Mouse (Mus musculus): ENCODE measurements around the gene Arhgap42. TPM values are rescaled to one million over a fixed set of nuclear protein-coding genes. Genes with fewer than 3 reads are reported as not detected.

Arhgap42 gene
- polyA plus RNA-seq, 1 experiment from 2014 or later: 37.9 TPM

DNA sequence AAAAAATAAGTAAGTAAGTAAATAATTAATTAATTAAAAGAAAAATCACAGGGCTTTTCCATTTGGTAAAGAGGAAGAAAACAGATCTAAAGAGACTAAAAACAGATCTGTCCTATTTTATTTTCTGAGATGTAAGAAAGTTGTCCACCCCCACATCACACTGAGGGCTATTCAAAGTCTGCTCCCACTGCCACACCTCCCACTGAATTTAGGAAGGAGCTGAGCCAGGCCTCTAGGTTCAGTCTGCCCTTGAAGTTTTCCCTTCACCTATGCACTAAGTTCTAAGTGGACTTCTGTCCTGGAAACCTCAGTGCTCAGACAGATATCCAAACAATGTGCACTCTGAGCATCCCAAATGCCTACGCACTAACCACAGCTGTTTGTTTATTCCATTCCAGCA is 15.9 kb upstream of the Arhgap42 start:
- H3K4me1 ChIP-seq (ENCODE audit: insufficient read depth, low read depth, low read length): no peaks in the 10 kb centered on the region
- H3K4me2 ChIP-seq (replicated peaks; ENCODE audit: low read depth, low read length): no peak overlapping the region
- H3K4me3 ChIP-seq (ENCODE audit: low read depth, low read length): no peak overlapping the region
- peak; percentile 15 for DNase-seq (ENCODE audit: low spot score)
- WGBS: 55% methylated on average over 1 of the region's 1 CpGs
- no peak overlapping the region for H3K9ac ChIP-seq (replicated peaks; ENCODE audit: low read depth)
- no peak for ATAC-seq
- no peak for TF ChIP-seq EP300 (IDR thresholded peaks at IDR 0.05)
- TF ChIP-seq CTCF (IDR thresholded peaks at IDR 0.05): no peak
- H3K27me3 ChIP-seq (replicated peaks; ENCODE audit: insufficient read depth, low read length): no peaks in the 10 kb centered on the region
- no peaks in the 10 kb centered on the region for H3K9me3 ChIP-seq (ENCODE audit: low read length)
- H3K36me3 ChIP-seq (ENCODE audit: insufficient read depth, low read length): no peaks in the 10 kb centered on the region
- H3K27ac ChIP-seq (ENCODE audit: low read length): no peak overlapping the region

DNA sequence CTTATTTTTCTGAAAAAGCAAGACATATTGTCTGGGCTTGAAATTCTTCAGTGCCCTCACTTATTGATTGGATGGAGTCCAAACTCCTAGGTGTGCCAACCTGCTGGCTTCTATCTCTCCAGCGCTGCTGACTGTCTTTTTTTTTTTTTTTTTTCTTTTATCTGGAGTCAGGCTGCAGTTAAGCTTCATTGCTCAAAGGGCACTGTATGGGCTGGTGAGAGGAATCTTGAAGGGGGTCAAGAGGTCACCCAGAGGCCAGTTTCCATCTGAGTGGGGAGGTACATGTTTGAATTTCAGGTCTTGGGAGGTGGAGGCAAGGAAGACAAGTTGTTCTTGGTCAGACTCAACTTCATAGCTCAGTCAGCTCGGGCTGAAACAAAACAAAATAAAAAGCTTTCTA is 9.6 kb upstream of the Arhgap42 start:
- no peak overlapping the region for H3K4me2 ChIP-seq (replicated peaks; ENCODE audit: low read depth, low read length)
- no peak for TF ChIP-seq CTCF (IDR thresholded peaks at IDR 0.05)
- TF ChIP-seq EP300 (IDR thresholded peaks at IDR 0.05): no peak
- no peak overlapping the region for H3K9ac ChIP-seq (replicated peaks; ENCODE audit: low read depth)
- WGBS: 29% methylated on average over 2 of the region's 2 CpGs
- DNase-seq (ENCODE audit: low spot score) (no peak), ATAC-seq (no peak)
- H3K9me3 ChIP-seq (ENCODE audit: low read length): no peaks in the 10 kb centered on the region
- H3K27me3 ChIP-seq (replicated peaks; ENCODE audit: insufficient read depth, low read length): no peaks in the 10 kb centered on the region
- H3K4me3 ChIP-seq (ENCODE audit: low read depth, low read length): no peak overlapping the region
- no peaks in the 10 kb centered on the region for H3K4me1 ChIP-seq (ENCODE audit: insufficient read depth, low read depth, low read length)
- H3K27ac ChIP-seq (ENCODE audit: low read length): no peak overlapping the region
- H3K36me3 ChIP-seq (ENCODE audit: insufficient read depth, low read length): no peaks in the 10 kb centered on the region

GRCm38 (mm10) chr9:9245994-9246393 is 7.1 kb upstream of the Arhgap42 start:
- no peak overlapping the region for H3K9ac ChIP-seq (replicated peaks; ENCODE audit: low read depth)
- no peak for DNase-seq (ENCODE audit: low spot score)
- no peak overlapping the region for H3K27ac ChIP-seq (ENCODE audit: low read length)
- no peaks in the 10 kb centered on the region for H3K36me3 ChIP-seq (ENCODE audit: insufficient read depth, low read length)
- no peak overlapping the region for H3K4me2 ChIP-seq (replicated peaks; ENCODE audit: low read depth, low read length)
- H3K9me3 ChIP-seq (ENCODE audit: low read length): no peaks in the 10 kb centered on the region
- no peaks in the 10 kb centered on the region for H3K27me3 ChIP-seq (replicated peaks; ENCODE audit: insufficient read depth, low read length)
- H3K4me3 ChIP-seq (ENCODE audit: low read depth, low read length): no peak overlapping the region
- ATAC-seq: no peak
- TF ChIP-seq CTCF (IDR thresholded peaks at IDR 0.05) (no peak), EP300 (IDR thresholded peaks at IDR 0.05) (no peak)
- no peaks in the 10 kb centered on the region for H3K4me1 ChIP-seq (ENCODE audit: insufficient read depth, low read depth, low read length)

GRCm38 (mm10) chr9:9243834-9244233 is 4.9 kb upstream of the Arhgap42 start:
- no peaks in the 10 kb centered on the region for H3K9me3 ChIP-seq (ENCODE audit: low read length)
- ATAC-seq (no peak), DNase-seq (ENCODE audit: low spot score) (no peak)
- no peak overlapping the region for H3K4me3 ChIP-seq (ENCODE audit: low read depth, low read length)
- H3K27ac ChIP-seq (ENCODE audit: low read length): no peak overlapping the region
- no peak overlapping the region for H3K4me2 ChIP-seq (replicated peaks; ENCODE audit: low read depth, low read length)
- H3K36me3 ChIP-seq (ENCODE audit: insufficient read depth, low read length): no peaks in the 10 kb centered on the region
- TF ChIP-seq CTCF (IDR thresholded peaks at IDR 0.05) (no peak), EP300 (IDR thresholded peaks at IDR 0.05) (no peak)
- 64% methylated on average over 3 of the region's 4 CpGs for WGBS
- H3K27me3 ChIP-seq (replicated peaks; ENCODE audit: insufficient read depth, low read length): no peaks in the 10 kb centered on the region
- H3K9ac ChIP-seq (replicated peaks; ENCODE audit: low read depth): no peak overlapping the region
- no peaks in the 10 kb centered on the region for H3K4me1 ChIP-seq (ENCODE audit: insufficient read depth, low read depth, low read length)

GRCm38 (mm10) chr9:9241202-9241795 is 2.4 kb upstream of the Arhgap42 start:
- no peak overlapping the region for H3K27ac ChIP-seq (ENCODE audit: low read length)

GRCm38 (mm10) chr9:9237511-9237910 is 1.4 kb downstream of the Arhgap42 start:
- H3K9ac ChIP-seq (replicated peaks; ENCODE audit: low read depth): no peak overlapping the region; the same call in 1 of the 2 replicates
- H3K4me3 ChIP-seq (ENCODE audit: low read depth, low read length): peak overlapping the region; percentile 79; the same call in 1 of the 2 replicates
- no peak for TF ChIP-seq CTCF (IDR thresholded peaks at IDR 0.05)
- no peak for TF ChIP-seq EP300 (IDR thresholded peaks at IDR 0.05)
- H3K27ac ChIP-seq (ENCODE audit: low read length): peak overlapping the region; percentile 14; the same call in 1 of the 2 replicates
- no peaks in the 10 kb centered on the region for H3K4me1 ChIP-seq (ENCODE audit: insufficient read depth, low read depth, low read length)
- H3K36me3 ChIP-seq (ENCODE audit: insufficient read depth, low read length): no peaks in the 10 kb centered on the region
- peak overlapping the region; percentile 73 for H3K4me2 ChIP-seq (replicated peaks; ENCODE audit: low read depth, low read length)
- no peak for ATAC-seq
- no peak for DNase-seq (ENCODE audit: low spot score)
- H3K9me3 ChIP-seq (ENCODE audit: low read length): no peaks in the 10 kb centered on the region
- 26% methylated on average over 5 of the region's 5 CpGs for WGBS
- no peaks in the 10 kb centered on the region for H3K27me3 ChIP-seq (replicated peaks; ENCODE audit: insufficient read depth, low read length)

More at GRCm38 (mm10) chr9:9241202-9241795, 2.4 kb upstream of the Arhgap42 start:
- no peaks in the 10 kb centered on the region for H3K27me3 ChIP-seq (replicated peaks; ENCODE audit: insufficient read depth, low read length)
- ATAC-seq (no peak), DNase-seq (ENCODE audit: low spot score) (no peak)
- H3K4me2 ChIP-seq (replicated peaks; ENCODE audit: low read depth, low read length): no peak overlapping the region
- H3K9ac ChIP-seq (replicated peaks; ENCODE audit: low read depth): no peak overlapping the region
- whole genome bisulfite sequencing: 84% methylated on average over 7 of the region's 7 CpGs
- no peak overlapping the region for H3K4me3 ChIP-seq (ENCODE audit: low read depth, low read length)
- no peaks in the 10 kb centered on the region for H3K36me3 ChIP-seq (ENCODE audit: insufficient read depth, low read length)
- TF ChIP-seq EP300 (IDR thresholded peaks at IDR 0.05) (no peak), CTCF (IDR thresholded peaks at IDR 0.05) (no peak)
- no peaks in the 10 kb centered on the region for H3K9me3 ChIP-seq (ENCODE audit: low read length)
- no peaks in the 10 kb centered on the region for H3K4me1 ChIP-seq (ENCODE audit: insufficient read depth, low read depth, low read length)

DNA sequence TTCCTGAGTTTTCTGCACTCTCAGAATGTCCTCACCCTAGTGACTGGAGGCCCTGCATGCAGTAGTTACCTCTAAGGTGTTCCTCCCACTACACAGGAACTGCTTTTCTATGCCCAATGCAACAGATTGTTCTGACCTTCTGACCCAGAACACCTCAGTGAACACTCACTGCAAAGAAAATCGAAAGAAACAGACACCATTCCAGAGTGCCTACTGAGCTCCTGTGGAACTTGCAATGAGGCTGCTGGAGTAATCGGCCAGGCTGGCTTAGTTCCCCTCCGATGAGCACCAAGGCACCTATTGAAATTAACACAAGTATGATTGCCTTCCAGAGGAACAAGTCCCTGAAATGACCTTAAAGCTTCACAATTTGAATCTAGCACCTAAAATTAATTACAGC is 9.2 kb downstream of the Arhgap42 start:
- WGBS: 57% methylated on average over 3 of the region's 3 CpGs
- Histone ChIP-seq H3K4me1 (ENCODE audit: insufficient read depth, low read depth, low read length) (no peaks in the 10 kb centered on the region), H3K9me3 (ENCODE audit: low read length) (no peaks in the 10 kb centered on the region), H3K27ac (ENCODE audit: low read length) (no peak overlapping the region), H3K27me3 (replicated peaks; ENCODE audit: insufficient read depth, low read length) (no peaks in the 10 kb centered on the region), H3K36me3 (ENCODE audit: insufficient read depth, low read length) (no peaks in the 10 kb centered on the region), H3K9ac (replicated peaks; ENCODE audit: low read depth) (no peak overlapping the region), H3K4me3 (ENCODE audit: low read depth, low read length) (no peak overlapping the region), H3K4me2 (replicated peaks; ENCODE audit: low read depth, low read length) (no peak overlapping the region)
- ATAC-seq (no peak), DNase-seq (ENCODE audit: low spot score) (no peak)
- TF ChIP-seq CTCF (IDR thresholded peaks at IDR 0.05) (no peak), EP300 (IDR thresholded peaks at IDR 0.05) (no peak)

Measured in lung, postnatal 0 days (tissue).